Mouse (Mus musculus): ENCODE data around the gene Dclre1c.

GRCm38 (mm10) chr2:3473891-3474290, 50.0 kb downstream of the Dclre1c start:
- TF ChIP-seq CTCF (IDR thresholded peaks at IDR 0.05; ENCODE audit: low read depth) (no peak), EP300 (optimal IDR thresholded peaks at IDR 0.05) (no peak)
